Mouse (Mus musculus): ENCODE results near the gene 4933428G20Rik.

Gene 4933428G20Rik

GRCm38 (mm10) chr11:97463166-97463565, 37.0 kb downstream of the 4933428G20Rik start:
- no peak for DNase-seq (ENCODE audit: low read depth, low spot score)

DNA sequence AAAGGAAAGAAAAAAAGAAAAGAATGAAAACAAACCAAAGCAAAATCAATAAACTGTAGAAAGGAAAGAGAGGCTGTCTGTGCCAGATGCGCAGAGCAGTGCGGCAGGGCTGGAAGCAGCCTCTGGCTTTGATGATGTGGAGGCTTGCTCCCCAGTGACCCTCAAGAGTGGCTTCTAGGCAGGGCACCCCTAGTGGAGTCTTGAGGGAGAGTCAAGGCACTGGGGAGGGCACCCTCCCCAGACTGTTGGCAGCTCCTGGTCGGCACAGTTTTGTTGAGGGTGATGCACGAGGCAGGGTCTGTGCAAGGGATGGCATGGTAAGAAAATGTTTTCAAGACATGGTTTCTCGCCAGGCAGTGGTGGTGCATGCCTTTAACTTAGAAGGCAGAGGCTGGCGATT, 37.6 kb downstream of the 4933428G20Rik start:
- DNase-seq (ENCODE audit: low read depth, low spot score), result no peak

DNA sequence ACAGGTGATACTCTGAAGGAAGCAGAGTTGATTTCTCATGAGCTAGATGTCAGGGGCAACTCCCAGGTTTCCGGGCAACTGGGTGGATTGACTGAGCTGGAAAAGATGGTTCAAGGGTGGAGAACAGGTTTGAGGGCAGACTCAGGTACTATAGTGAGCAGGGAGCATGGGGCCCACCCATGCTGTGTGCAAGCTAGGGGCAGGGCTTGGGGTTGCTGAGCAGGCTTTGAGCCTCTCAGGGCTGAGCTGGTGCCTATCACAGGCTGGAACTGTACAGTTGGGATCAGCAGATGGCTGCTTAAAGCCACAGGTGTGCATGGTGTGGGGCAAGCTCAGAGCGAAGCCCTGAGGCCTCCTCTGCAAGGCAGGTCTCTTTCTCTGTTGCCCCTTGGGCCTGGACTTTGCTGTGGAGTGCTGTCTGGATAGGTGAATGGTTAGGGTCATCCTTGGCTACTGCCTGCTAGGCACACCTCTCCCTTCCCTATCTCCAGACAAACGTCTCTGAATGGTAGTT, 38.8 kb downstream of the 4933428G20Rik start:
- DNase-seq (ENCODE audit: low read depth, low spot score), result no peak

GRCm38 (mm10) chr11:97457120-97457519, 43.0 kb downstream of the 4933428G20Rik start:
- DNase-seq (ENCODE audit: low read depth, low spot score), result no peak

- DNase-seq (ENCODE audit: low read depth, low spot score), result no peak
Measured at GRCm38 (mm10) chr11:97451625-97452024, 48.5 kb downstream of the 4933428G20Rik start.

DNA sequence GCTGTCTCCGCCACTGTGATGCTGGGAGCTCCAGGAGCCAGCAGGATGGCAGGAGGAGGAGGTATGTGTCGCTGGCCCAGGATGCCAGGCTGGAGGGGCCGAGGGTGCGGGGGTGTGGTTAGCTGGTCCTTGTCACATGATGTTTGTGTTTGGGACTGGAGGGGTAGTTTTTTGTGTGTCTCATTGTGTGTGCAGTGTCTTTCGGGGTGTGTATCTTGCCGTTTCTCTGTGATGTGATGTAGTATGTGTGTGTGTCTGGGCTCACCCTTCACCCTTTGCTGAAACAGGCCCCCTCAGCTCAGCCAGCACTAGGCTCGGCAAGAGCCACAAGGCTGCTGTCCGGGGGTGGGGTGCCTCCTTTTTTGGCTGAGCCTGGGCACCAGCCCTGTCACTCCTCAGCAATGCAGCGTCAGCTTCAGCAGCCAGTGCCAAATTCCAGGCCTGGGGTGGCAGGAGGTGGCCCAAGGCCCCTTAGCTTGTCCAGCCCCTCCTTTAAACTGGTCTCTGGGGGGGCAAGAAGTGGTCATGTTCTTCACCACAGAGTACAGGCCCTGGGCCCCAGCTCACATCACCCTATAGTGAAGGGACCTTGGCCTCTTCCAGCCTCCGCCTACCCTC, 49.7 kb downstream of the 4933428G20Rik start:
- DNase-seq (ENCODE audit: low read depth, low spot score), result peak; percentile 43

DNA sequence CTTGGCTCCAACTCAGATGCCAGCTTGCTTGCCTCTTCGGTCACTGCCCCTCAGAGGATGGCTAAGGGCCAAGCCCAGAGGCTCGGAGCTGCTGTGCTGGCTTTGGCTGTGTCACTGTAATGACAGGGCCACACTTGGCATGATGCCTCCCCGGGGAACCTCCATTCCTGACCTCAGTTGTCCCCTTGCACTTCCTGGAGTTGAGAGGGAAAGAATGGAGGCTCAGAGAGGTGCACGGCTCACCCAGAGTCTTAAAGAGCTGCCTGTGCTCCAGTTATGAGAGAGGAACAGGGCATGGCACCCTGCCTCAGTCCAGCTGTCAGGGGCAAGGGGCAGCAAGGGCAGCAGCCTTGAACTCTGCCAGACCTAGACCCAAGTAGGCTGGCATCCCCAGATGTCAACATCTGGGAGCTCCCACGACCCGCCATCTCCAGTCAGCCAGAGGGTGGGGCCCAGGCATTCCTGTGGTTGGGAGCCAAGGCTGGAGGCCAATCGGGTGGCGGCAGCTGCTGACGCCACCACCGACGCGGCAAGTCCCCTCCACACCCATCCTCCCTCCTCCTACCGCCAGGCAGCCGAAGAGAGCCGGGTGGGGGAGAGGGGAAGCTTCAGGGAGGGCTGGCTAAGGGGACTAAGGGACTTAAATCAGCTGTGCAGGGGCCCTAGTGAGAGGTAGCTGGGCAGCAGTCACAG, 50.4 kb downstream of the 4933428G20Rik start:
- DNase-seq (ENCODE audit: low read depth, low spot score), result peak; percentile 87

DNA sequence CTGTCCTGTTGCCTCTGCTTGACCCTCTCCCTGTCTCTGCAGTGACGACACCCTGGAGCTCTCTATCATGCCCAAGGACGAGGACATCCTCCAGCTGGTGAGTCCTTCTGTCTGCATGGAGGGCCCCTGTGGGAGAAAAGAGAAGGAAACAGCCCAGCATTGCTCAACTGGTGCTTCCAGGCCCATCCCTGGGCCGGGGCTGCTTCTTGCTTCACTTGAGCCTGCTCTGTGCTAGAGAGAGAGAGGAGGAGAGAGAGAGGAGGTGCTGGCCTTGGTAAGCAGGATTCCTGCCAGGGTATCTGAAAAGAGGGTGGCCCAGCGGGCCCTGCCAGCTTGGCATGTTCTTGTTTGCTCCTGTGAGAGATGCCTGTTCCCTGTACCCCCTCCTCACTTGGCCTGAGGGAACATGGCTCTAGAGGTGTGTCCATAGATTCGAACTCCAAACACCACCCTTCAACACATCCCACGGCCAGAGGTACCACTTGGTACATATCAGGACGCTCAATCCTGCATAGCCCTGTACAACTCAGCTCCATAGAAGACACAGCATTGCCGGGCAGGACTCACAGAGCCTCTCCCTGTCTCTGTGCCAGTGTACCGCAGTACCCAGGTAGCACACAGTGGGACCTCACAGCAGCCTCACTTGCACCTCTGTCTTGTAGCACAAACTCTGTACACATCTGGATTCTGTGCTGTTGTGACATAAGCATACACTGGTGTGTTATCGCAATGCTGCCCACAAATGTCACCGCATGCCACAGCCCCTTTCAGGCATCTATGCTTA, 51.3 kb downstream of the 4933428G20Rik start:
- DNase-seq (ENCODE audit: low read depth, low spot score), result no peak

DNA sequence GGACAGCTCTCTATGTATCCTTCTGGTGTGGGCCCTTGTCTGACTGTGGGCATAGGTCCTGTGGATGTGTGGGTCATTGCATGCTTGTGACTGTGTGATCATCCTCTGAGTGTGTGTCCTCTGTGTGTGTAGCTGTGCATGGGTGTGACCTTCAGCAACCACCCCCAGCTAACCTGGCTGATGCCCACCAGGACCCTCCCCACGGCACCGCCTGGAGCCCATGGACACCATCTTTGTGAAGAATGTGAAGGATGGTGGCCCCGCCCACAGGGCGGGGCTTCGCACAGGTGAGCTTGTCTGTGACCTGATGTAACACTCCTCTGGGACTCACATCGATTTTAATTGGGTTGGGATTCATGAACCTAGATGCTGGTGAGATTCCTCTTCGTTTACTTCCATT, 52.2 kb downstream of the 4933428G20Rik start:
- no peak for DNase-seq (ENCODE audit: low read depth, low spot score)

DNA sequence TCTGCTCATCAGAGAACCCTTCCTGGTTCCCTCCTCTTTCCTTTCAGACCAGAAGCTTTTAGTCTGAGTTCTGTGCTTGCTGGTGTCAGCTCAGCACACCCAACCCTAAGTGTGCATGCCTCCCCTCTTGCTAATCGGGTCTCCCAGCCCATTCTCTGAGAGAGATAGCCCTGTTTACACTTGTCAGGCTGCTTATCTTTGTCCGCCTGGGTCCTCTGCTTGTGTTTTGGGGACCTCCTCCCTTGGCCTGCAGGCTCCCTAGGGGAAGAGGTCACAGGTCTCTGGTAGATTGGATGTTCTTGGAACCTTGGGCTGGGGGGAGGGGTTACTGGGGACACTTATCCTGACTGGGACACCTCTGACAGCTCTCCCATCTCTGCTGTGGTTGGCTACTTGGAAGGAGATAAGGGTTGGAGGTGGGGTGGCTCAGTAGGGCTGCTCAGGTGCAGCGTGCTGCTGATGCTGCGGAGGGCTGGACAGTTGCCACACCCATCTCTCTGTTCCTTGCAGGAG, 54.1 kb downstream of the 4933428G20Rik start:
- no peak for DNase-seq (ENCODE audit: low read depth, low spot score)

DNA sequence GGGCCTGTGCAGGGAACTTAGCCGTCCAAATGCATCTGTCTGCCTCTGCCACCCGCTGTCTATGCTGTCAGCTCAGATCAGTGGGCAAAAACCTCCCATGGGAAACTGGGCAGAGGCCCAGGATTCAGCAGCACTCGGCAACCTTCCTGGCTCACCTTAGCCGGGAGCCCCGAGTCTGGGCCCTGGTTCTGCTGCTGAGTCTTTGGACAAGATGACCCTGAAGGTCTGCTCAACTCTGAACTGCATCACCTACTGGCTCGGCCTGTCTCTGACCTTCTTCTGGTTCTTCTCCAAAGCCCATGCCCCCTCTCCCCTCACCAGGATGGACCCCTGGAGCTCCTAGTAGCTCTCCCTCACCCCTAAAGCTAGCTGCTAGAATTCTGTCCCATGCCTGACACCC, 54.5 kb downstream of the 4933428G20Rik start:
- DNase-seq (ENCODE audit: low read depth, low spot score), result no peak

DNA sequence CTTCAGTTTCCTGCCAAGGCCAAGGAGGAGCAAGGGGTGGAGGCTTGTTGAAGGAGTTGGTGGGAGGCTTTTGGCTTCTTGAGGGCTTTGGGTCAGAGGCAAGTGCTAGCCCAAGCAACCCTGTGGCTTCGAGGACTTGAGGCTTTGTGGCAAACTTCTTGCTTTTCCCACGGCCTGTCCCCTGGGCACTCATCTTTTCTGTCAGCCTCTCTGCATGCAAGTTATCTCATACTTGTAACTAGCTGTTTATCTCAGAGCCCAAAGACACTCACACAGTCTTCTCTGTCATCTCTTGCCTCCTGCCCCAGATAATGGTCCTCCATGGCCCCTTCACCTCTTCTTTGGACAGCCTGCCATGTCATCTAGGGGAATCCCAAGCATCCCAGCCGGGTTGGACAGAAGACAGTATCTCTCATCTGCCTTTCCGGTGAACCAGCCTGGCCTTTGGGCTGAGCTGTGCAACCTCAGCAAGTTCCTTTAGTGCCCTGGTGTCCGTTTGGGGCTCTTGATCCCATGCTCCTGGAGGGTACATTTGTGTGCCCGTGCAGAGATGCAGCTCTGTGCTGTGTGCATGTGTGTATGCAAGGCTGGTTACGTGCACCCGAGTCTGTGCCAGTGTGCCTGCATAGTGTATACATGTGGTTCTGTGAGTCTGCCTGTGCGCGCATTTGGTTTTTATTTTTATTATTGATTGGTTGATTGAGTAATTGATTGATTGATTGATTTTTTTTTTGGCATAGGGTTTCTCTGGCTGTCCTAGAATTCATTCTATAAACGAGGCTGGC, 57.1 kb downstream of the 4933428G20Rik start:
- no peak for DNase-seq (ENCODE audit: low read depth, low spot score)

DNA sequence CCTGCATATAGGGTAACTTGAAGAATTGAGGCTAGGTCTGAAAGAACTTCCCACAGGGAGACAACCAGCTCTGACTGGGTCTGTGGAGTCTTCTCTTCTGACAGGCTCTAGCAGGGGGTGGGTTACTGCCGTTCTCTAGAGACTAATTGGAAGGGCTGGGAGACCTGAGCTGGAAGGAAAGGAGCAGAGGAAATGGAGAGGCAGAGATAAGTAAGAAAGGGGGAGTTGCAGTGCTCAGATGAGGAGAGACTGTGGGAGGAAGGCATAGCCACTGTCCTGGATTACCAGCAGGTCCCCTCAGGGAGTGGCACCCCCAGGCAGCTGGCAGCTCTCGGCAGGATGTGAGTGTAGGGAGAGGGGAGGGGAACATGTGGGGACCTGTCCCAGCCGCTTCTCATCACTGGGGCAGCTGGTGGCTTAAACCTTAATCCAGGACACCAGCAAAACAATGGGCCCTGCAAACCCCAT, 58.4 kb downstream of the 4933428G20Rik start:
- DNase-seq (ENCODE audit: low read depth, low spot score), result no peak

DNA sequence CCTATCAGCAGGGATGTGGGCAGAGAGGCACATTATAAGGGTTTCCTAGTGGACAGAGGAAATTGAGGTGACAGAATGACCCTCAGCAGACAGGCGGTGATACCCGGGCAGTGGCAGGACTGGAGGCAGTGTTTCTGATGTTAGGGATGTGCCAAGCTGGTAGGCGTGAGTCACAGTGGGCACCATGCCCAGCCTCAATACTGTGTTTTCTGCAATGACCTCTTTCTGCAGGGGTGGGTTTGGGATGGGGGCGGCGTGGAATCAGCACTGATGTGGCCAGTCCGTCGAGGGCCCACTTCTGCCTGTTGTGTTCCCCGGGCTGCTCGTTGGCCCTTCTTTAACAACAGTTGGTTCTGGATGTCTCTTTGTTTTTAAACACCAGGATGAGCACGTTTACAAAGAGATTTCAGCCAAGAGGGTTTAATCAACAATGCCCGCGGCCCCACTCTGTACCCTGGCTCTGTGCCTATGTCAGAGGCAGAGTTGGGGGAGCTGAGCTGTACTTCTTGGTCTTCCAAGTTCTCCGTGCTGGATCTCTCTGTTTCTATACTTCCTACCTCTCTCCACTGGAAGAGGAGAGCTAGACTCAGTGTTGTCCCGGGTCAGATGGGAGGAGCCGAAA, 59.0 kb downstream of the 4933428G20Rik start:
- DNase-seq (ENCODE audit: low read depth, low spot score), result no peak

All from telencephalon, adult 2 months (tissue).